Mouse (Mus musculus): ENCODE data around the gene Tcap.

DNA sequence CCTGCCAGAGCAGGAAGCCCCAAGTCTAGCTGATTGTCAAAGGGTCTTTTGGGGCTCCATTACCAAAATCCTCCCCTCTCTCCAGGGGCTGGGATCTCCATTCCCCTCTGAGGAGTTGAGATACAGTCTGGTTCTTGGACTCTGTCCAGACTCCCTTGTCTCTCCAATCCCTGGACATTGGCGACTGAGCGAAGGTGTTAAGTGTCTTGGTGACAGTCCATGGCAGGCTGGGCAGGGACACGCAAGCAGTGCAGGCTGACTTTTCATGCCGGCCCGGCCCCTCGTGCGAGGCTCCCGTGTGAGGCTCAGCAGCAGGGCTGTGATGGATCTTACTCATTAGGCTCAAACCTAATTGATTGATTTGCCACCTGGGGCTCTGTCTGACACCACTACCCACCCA is 9.3 kb upstream of the Tcap start:
- TF ChIP-seq CTCF (IDR thresholded peaks at IDR 0.05; ENCODE audit: low read depth, low read length) (no peak), POLR2A (IDR thresholded peaks at IDR 0.05; ENCODE audit: extremely low read depth, insufficient read depth, low read length) (no peak)
